Mouse (Mus musculus): Measurements from ENCODE around the gene Fam149a.

Gene Fam149a

DNA sequence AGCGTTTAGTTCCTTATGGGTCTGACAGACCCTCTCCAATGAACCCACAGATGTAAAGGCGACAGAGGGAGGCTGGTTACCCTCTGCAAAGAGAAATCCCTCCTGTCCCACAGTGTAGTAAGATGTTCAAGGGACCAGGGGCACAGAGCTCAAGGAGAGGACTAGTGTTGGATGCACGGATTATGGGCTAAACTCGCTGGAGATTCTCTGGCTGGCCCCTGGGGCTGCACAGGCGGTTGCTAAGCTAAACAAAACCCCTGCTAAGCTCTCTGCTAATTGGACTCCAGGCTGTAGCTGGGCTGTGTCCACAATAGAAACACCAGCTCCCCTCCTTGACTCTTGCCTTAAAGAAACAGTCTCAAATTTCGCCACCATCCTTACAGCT, at the start of gene Fam149a:
TSS of gene Fam149a (minus strand) at position 329 of the 385 bp plus-strand sequence.
- in situ Hi-C loops (cut with MboI, MseI), result no loop called here

DNA sequence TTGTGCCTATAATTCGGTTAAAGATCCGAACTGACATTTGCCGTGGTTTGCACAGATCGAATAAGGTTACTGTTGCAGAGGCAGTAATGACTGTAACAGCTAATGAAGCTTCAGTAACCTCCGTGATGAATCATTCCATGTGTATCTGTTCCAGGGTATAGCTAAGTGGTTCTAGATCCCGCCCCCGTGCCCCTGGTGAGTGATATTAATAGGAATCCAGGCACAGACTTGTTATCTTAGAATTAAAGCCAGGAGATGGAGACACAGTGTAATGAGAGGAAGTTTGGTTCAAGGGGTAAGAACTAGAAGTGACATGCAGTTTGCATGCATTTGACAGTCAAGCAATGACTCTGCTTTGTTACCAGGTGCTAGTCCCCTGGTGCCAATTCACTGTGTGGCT, 38.1 kb upstream of the Fam149a start:
- in situ Hi-C loops (cut with MboI, MseI), result no loop called here

DNA sequence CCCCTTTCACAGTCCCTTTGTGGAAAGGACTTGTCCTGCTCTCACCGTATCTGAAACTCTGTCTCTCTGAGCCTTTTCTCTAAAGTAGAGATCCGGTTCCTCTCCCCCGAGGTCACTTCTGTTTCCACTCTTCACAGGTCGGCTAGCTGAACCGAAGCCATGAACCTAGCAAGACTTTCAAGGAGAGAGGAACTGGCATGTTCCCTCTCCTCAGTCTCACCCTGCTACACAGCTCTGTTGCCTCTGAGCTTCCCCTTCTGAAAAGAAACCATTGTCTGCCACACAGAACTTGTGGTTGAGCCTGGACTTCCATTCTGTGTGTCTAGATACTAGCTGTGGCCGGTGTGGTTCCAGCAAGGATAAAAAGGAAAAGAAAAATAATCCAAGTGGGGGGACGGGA, 32.9 kb upstream of the Fam149a start:
- in situ Hi-C loops (cut with MboI, MseI), result no loop called here

DNA sequence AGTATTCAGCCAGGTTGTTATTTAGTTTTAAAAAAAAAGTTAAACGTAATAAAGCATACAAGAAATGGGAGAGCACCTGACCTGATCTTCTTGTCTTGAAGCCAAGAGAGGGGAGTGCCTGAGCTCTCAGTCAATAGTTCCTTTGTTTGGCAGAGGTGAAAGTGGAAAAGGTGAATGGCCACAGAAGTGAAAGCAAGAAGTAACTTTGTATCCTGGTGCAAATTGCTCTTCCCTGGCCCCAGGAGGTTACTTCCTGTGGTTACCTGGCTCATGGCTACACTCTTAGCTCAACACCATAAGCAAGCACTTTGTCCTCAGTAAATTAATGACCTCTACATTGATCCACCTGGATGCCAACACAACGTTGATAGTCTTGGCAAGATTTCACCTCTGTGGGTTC, 28.8 kb upstream of the Fam149a start, which contains the start of gene Tlr3:
TSS of gene Tlr3 (minus strand) at position 199 of the 400 bp plus-strand sequence.
- in situ Hi-C loops (cut with MboI, MseI), result no loop called here

DNA sequence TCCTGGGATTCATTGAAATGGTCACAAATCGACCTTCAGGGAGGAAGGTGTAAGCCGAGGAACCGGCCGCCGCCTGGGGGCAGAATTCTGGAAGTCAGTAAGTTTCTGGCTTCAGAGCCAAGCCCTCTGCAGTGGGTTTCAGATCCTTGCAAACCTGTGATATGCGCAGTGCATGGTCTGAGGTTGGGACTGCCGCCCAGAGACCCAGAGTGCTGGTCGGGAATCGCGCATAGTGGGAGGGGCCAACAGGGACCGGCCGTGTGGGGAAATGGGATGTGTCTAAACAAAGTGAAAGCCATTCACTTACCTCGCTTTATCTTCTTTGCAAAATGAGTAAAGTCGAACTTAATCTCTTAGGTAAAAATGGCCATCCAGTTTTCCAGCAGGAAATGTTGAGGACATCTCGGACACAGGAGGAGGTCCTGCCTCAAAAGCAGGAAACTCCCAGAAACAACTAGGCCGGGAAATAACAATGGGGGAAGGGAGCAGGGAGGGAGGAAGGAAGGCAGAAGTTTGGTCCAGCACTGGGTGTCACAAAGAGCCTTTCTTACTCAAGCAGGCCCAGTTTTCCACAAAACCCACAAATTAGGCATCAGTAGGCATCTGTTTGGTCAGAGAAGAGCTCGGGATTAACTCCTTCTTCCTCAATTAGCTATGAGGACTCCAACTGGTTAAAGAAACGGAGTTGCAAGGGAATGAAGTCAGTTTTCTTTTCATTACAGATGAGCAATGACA, 28.2 kb upstream of the Fam149a start:
- in situ Hi-C loops (cut with MboI, MseI), result no loop called here

DNA sequence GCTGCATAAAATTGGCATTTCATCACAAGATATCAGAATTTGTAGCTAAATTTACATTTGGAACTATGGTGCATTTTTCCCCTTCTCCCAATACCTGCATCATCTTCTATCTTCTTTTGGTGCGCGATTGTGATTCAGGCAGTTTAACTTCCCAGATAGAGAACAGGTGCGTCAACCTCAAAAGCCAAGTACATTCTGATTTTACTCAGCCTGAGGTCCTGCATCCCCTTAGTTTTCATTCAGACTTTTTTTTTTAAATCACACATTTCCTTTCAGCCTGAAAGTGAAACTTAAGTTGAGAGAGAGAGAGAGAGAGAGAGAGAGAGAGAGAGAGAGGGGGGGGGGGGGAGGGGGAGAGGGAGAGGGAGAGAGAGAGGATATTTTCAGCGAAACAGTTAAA, 27.6 kb upstream of the Fam149a start:
- in situ Hi-C loops (cut with MboI, MseI), result no loop called here

DNA sequence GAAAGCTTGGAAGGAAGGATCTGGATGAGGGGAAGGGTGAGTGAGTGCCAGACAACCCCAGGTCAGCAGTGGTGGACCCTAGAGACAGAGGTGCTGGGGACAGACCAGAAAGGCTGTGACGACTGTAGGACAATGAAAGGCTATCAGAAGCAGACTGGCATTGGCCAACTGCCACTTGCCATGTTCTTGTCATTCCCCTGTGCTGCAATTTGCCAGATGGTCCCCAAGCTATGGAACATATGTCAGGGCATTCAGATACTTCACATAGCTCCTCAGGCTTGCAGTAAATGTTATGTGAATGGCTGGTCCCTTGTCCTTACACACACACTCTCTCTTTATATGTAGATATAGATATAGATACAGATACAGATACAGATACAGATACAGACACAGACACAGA, 1.2 kb upstream of the Fam149a start:
- in situ Hi-C loops (cut with MboI, MseI), result no loop called here

DNA sequence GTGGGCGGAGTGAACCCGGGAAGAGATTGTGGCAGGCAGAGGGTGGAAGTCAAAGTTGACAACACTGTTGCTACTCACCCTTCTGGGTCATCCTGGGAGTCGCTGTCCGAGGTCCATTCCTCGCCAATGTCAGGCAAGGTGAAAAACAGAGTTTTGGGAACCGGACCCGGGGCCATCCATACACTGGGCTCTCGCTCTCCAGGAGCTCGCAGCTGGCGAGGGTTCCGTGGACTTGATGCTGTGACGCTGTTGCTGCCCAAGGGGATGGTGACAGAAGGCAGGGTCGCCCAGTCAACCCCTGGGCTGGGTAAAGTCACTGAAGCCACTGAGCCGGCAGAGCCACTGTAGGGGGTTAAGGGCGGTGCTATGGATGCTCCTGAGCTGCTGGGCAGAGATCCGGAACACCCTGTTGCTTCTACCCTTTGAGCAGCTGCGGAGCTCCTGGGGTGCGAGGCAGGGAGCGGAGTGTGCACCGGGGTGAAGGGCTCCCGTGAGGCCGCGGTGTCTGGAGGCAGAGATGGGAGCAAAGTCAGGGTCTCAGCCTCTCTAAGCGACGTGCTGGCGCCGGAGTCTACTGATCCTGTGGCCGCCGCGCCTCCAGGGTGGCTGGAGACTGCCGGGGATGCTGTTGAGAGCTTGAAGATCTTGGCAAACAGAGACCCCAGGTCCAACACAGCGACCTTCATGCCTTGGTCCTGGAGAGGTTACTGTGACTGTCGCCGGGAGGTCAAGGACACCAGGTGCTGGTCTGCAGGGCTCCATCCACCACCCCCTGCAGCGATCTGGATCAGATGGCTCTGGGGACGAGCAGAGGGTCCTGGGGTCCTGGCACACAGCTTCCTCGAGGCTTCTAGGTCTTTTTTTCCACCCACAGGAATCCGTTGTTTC, 772 bp downstream of the Fam149a start:
- in situ Hi-C loops (cut with MboI, MseI), result no loop called here

DNA sequence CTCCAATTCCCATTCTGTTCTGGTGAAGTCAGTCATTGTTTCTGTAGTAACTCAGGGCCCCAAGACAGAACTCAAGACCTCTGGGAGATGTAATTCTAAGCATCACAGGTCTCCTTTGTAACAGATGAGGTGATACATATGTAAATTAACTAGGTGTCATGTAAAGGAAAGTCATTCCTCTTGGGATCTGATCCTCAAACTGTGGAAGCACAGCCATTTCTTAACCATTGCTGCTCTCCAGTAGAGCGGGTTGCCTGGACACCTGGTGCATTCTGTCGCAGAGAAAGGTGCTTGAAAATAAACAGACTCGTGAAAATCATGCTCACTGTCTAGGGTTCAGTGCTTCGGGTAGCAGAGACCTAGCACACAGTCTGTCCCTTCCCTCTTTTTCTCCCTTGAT, 1.5 kb downstream of the Fam149a start:
- in situ Hi-C loops (cut with MboI, MseI), result no loop called here

DNA sequence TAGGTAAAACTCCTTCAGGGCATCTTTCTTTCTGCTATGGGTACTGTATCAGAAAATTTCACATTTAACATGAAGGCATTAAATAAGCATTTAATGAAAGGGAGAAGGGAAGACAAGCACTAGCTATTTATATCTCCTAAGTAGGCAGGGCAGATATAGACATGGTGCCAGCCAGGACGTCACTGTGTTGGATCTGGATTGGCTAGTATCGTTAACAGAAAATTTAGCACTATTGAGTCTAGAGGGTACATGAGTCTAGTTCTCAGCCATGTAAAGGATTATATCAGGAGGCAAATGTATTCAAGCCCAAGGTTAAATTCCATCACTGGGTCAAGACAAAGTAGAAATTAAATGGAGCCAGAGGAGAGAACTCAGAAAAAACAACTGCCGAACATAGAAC, 8.0 kb downstream of the Fam149a start:
- in situ Hi-C loops (cut with MboI, MseI), result no loop called here

DNA sequence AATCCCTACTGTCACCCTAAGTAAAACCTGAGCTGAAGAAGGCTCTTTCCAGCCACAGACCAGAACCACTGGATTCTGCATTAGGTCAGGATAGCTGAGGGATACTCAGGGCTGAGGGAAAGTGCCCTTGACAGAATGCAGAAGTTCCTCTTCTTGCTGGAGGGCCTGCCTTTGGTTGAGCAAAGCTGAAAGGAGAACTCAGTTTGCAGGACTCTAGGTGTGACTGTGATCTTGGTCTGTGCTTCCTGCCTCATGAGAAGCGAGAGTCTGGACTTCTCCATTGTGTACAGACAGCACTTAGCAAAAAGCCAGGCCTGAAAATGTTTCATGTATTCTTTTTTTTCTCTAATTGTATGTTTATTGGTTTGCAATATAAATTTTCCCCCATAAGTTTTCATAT, 14.9 kb downstream of the Fam149a start:
- in situ Hi-C loops (cut with MboI, MseI), result no loop called here

DNA sequence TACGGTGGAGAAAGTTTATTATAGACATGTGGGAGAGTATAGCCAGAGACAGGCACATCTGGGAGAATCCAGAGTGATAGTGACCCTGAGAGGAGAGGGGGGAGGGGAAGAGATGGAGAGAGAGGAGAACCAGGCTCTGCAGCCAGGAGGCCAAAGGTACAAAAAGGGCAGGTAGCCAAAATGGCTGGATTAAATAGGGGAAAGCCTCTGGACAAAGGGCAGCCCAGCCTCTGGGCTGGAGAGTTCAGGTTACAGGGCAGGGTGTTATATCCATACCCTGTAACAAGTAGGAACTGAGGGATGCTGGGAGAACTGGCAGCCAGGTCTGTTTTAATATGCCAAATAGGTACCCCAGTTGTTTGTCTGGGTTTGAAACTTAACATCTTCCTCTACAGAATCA, 18.9 kb downstream of the Fam149a start:
- in situ Hi-C loops (cut with MboI, MseI), result no loop called here

DNA sequence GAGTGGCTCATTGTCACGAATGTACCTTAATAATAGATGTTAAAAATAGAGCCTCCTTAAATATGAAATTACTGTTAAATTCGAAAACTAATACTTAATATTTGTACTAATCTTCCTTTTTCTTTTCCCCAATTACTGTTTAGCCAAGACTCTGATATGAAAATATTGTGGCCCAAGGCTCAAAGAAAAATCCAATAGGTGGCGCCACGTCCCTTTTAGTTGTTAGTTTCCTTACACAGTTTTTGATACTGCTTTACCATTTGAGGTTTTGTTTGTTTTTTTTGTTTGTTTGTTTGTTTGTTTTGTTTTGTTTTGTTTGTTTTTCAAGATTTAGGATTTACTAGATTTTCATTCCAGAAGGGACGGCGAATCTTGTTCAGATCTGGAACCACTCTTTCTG, 19.8 kb downstream of the Fam149a start:
- in situ Hi-C loops (cut with MboI, MseI), result no loop called here

DNA sequence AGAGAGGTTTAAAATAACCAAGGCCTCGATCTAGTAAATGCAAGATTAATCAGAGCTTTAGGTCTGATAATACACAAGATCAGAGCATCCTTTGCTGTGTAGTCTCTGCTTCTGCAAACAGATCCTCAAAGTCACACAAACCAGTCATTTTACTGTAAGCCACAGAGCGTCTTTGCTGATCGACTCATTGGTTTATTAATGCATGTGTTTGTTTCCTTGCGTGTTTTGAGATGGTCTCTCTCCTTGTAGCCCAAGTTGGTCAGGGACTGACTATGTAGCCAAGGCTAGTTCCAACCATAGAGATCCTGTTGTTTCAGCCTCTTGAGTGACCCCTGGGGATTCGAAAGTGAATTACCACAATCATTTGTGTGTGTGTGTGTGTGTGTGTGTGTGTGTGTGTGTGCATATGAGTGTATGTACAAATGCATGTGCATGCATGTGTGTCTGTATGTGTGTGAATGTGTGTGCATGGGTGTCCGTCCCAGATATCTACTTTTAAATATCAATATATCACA, 22.9 kb downstream of the Fam149a start:
- in situ Hi-C loops (cut with MboI, MseI), result no loop called here

DNA sequence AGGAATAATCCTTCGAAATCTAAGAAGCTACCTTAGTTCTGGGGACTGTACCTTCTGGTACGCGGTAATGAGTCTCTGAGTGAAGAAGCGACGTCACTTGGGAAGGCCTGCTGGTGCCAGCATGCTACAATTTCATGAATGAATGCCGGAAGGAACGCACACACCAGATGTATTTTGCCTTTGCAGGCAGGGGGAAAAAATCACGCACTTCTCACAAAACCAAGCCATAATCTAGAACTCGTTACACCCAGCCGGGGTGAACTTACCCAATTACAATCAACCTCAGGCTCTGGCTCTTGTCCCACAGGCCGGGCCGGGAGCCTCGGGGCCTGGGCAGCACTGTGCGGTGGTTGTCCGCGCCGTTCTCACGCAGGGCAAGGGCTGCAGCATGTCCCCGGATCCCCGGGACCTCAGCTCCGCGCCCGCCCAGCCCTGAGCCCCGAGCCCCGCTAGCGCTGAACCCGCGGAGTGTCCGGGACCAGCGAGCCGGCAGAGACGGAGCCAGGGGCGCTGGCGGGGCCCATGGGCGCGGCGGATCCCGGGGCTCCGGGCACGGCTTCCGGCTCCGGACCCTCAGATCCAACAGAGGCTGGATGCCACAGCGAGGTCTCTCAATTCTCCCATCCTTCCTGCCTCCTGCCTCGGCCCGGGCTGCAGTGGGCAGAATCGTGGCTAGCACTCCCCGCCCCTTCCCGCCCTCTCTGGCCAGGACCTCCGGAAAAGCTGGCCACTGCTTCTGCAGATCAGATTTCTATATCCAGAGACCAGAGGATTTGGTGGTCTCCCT, 23.8 kb downstream of the Fam149a start:
- in situ Hi-C loops (cut with MboI, MseI), result no loop called here

DNA sequence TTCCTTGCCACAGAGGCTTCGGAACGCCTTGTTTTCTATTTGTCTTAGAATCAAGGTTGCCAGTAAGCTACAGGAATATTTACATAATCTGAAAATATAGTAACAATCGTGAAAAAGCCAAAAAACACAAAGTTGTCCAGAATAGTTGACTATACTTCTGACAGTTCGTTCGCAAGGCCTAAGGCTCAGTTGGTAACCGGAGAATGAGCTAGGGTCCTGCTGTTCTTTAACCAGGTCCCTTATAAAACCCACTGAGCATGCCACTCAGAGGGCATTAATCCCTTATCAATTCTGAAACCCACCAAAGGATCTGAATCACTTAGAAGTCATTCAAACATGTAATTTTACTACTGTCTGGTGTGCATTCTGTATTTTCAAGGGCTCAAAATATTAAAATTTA, 26.3 kb downstream of the Fam149a start:
- in situ Hi-C loops (cut with MboI, MseI), result no loop called here

DNA sequence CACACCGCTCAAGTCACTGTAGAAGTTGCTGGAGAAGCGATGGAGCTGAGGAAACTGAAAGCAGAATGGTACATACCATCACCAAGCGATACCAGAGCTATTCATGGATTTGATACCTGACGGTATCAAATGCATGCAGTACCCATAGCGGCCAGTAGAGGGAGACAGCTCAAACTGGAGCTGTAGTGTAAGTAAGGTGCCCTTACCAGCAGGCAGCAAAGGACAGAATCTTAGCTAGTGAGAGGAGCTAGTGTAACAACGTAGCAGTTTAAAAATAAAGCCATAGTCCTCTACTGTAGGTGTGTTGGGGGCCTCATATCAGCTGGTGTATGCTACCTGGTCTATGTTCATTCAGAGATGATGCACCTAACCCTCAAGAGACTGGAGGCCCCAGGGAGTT, 37.1 kb downstream of the Fam149a start:
- in situ Hi-C loops (cut with MboI, MseI), result loop anchor here (25.0 kb wide), 1 partner anchor 592 kb away; the partner anchor contains the start of gene Ccdc110

DNA sequence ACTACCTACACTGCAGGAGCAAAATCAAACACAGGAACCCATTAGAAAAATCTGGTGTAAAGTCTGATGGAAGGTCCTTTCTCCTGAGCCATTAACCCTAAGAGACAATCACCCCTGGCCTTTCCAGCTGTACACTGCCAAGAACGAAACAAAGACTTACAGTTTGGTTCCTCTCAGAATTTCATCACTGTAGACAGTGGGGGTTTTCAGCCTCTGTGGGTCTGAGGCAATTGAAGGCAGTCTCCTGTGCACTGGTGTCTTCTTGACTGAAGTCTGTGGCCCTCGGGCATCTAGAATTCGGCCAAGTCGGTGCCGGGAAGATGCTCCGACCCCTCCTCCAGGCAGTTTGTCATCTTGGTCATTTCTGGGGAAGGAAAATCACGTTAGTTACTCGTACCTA, 37.8 kb downstream of the Fam149a start:
- in situ Hi-C loops (cut with MboI, MseI), result loop anchor here (25.0 kb wide), 1 partner anchor 593 kb away; the partner anchor contains the start of gene Ccdc110

DNA sequence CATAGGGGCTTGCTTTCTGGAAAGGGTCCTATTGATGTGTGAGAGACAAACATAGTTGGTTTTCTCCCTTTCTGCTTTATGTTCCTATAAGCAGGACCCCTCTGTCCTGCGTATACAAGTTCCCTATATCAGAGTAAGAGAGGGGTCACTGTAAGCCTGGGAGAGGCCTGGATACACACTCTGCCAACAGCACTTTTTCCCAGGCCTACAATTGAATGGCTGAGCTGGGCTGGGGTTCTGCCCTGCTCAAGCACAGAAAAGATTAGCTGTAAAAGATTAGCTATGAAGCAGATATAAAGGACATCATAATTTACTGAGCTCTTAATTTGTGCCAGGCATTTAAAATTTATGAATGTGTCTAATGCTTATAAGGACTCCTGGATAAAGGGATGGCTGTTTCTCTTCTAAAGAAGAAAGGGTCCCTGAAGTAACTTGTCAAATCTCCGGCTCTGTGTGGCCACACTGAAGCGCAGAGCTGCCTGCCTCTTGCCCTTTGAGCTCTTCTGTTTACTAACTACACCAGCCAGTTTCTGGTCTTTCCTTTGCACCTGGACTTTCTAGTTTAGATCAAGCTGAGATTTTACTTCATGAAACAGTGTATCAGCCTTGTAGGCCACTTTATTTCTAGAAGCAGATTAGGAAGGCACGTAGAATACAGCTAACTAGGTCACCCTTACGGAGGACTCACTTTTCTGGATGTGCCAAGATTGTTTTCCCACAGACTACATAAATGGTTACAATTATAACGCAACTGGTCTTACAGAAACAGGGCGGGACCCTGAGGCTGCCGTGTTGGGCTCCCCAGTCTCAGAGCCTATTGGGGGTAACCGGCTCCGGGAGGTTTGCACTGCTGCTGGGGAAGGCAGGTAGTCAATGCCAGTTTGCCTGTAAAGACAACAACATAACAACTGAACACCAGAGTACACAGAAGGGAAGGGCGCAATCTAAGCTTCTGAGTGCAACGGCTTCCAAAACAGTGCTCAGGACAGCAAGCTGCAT, 40.2 kb downstream of the Fam149a start:
- in situ Hi-C loops (cut with MboI, MseI), result loop anchor here (25.0 kb wide), 1 partner anchor 595 kb away; the partner anchor contains the start of gene Ccdc110

DNA sequence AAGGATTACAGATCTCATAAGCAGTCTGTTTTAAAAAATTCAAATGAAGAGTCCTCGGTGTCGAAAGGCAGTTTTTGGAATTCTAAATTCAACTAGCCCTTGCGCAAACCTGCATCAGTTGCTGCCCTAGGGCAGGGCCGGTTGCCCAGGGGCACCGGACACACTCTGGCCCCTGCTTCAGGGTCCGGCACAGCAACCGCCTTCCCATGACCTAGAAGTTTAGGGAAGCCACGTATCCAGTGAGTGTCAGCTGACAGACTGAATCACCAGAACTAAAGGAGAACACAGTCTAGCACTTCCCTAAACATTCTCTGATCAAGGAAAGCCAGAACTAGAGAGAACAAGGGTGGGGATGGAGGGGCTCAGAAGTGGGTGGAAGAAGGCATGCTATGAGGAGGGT, 48.6 kb downstream of the Fam149a start:
- in situ Hi-C loops (cut with MboI, MseI), result loop anchor here (25.0 kb wide), 1 partner anchor 604 kb away; the partner anchor contains the start of gene Ccdc110

Data from regulatory T cell (primary cell).